Mouse (Mus musculus) olfactory bulb, adult 2 months (tissue): Measurements from ENCODE around the gene Mical2.

ENCODE experiments used
- CTCF ChIP-seq: fragments of 200-500 bp; IDR thresholded peaks from 2 replicates; pipeline ENCODE4 v1.5.1; 2012; ENCODE audit warnings: low read depth, mild to moderate bottlenecking, low read length, moderate library complexity; ENCODE audit not compliant: insufficient read depth
- POLR2A ChIP-seq: fragments of 200-500 bp; IDR thresholded peaks from 2 replicates; pipeline ENCODE4 v1.6.1; 2012; ENCODE audit warnings: mild to moderate bottlenecking, low read depth, low read length, moderate library complexity; ENCODE audit not compliant: insufficient read depth

GRCm38 (mm10) chr7:112280474-112280873 lies 54.8 kb downstream of the Mical2 start:
- TF ChIP-seq CTCF, result no peak
- TF ChIP-seq POLR2A, result no peak
